Mouse (Mus musculus) MEL (cell line): ENCODE measurements around the gene Nup210l. TPM values are rescaled to one million over a fixed set of nuclear protein-coding genes. Genes with fewer than 3 reads are reported as not detected.

Source experiments
- DNase-seq: peaks from one replicate; pipeline ENCODE4 v3.0.0; 2011; ENCODE audit warnings: low read depth, low spot score
- H3K27ac ChIP-seq: 2 replicates; pipeline ENCODE4 v1.5.1; 2012; ENCODE audit warnings: low read depth, mild to moderate bottlenecking, control low read depth, low read length, moderate library complexity; ENCODE audit not compliant: control insufficient read depth
- H3K27me3 ChIP-seq, 2 experiments: fragments of 150-350 bp in 1 of 2; sonication (generic) in 1 of 2; 2 replicates each; pipeline ENCODE4 v1.6.1; 2012; ENCODE audit warnings: low read length in 2 of 2, mild to moderate bottlenecking in 2 of 2, improper control_type of control experiment in 1 of 2, moderate library complexity in 1 of 2; ENCODE audit not compliant: insufficient read depth in 2 of 2, control insufficient read depth in 1 of 2
- H3K36me3 ChIP-seq, 2 experiments: 2 replicates each; pipeline ENCODE4 v1.6.1; 2012 to 2014; ENCODE audit warnings: low read length in 2 of 2, improper control_type of control experiment in 1 of 2, inconsistent platforms in 1 of 2, mild to moderate bottlenecking in 1 of 2; ENCODE audit not compliant: insufficient read depth in 2 of 2, control insufficient read depth in 1 of 2
- H3K4me1 ChIP-seq, 2 experiments: fragments of 150-350 bp in 1 of 2; sonication (generic) in 1 of 2; 2 replicates each; pipeline ENCODE4 v1.6.1; 2012; ENCODE audit warnings: low read length in 2 of 2, improper control_type of control experiment in 1 of 2, mild to moderate bottlenecking in 1 of 2; ENCODE audit not compliant: insufficient read depth in 2 of 2, control insufficient read depth in 1 of 2
- H3K4me3 ChIP-seq, 2 experiments: fragments of 150-350 bp in 1 of 2; sonication (generic) in 1 of 2; 2 replicates each; pipeline ENCODE4 v1.5.1; 2012; ENCODE audit warnings: low read depth in 2 of 2, low read length in 2 of 2, mild to moderate bottlenecking in 2 of 2, moderate library complexity in 2 of 2, control low read depth in 1 of 2, improper control_type of control experiment in 1 of 2; ENCODE audit not compliant: control insufficient read depth in 1 of 2, insufficient read depth in 1 of 2
- H3K79me2 ChIP-seq: 2 replicates; pipeline ENCODE4 v1.6.1; 2012; ENCODE audit warnings: mild to moderate bottlenecking, low read length, moderate library complexity; ENCODE audit not compliant: control insufficient read depth, poor library complexity, insufficient read depth
- H3K9ac ChIP-seq: 2 replicates; pipeline ENCODE4 v1.6.1; 2012; ENCODE audit warnings: low read depth, mild to moderate bottlenecking, control low read depth, low read length, moderate library complexity; ENCODE audit not compliant: control insufficient read depth, poor library complexity, severe bottlenecking
- H3K9me3 ChIP-seq: fragments of 150-350 bp; sonication (generic); replicated peaks from 2 replicates; pipeline ENCODE4 v1.6.1; 2012; ENCODE audit warnings: mild to moderate bottlenecking, low read length, improper control_type of control experiment, moderate library complexity; ENCODE audit not compliant: insufficient read depth
- BHLHE40 ChIP-seq: IDR thresholded peaks from 2 replicates; pipeline ENCODE4 v1.6.1; 2012; ENCODE audit warnings: low read depth, mild to moderate bottlenecking, inconsistent platforms, low read length, improper control_type of control experiment, borderline replicate concordance
- CTCF ChIP-seq, 3 experiments: IDR thresholded peaks in 2 of 3; conservative IDR thresholded peaks in 1 of 3; 2 replicates each; pipeline ENCODE4 v1.5.1; 2011 to 2012; ENCODE audit warnings: low read length in 3 of 3, low read depth in 2 of 3, mild to moderate bottlenecking in 2 of 3, improper control_type of control experiment in 1 of 3, inconsistent platforms in 1 of 3, mixed read lengths in 1 of 3, moderate library complexity in 1 of 3; ENCODE audit not compliant: control insufficient read depth in 1 of 3, insufficient read depth in 1 of 3, poor library complexity in 1 of 3, severe bottlenecking in 1 of 3
- E2F4 ChIP-seq: IDR thresholded peaks from 2 replicates; pipeline ENCODE4 v1.6.1; 2011; ENCODE audit warnings: low read depth, low read length, improper control_type of control experiment, borderline replicate concordance
- EP300 ChIP-seq, 2 experiments: IDR thresholded peaks; 2 replicates each; pipeline ENCODE4 v1.6.1; 2011; ENCODE audit warnings: improper control_type of control experiment in 2 of 2, low read length in 2 of 2, low read depth in 1 of 2, mild to moderate bottlenecking in 1 of 2
- ETS1 ChIP-seq: IDR thresholded peaks from 2 replicates; pipeline ENCODE4 v1.6.1; 2012; ENCODE audit warnings: low read depth, mild to moderate bottlenecking, inconsistent platforms, low read length, improper control_type of control experiment, moderate library complexity
- GATA1 ChIP-seq: IDR thresholded peaks from 2 replicates; pipeline ENCODE4 v1.6.1; 2011; ENCODE audit warnings: low read depth, low read length, improper control_type of control experiment
- JUND ChIP-seq: IDR thresholded peaks from 2 replicates; pipeline ENCODE4 v1.6.1; 2011; ENCODE audit warnings: low read depth, mild to moderate bottlenecking, improper control_type of control experiment, low read length
- KAT2A ChIP-seq: conservative IDR thresholded peaks from 2 replicates; pipeline ENCODE4 v1.6.1; 2012; ENCODE audit warnings: low read depth, low read length, improper control_type of control experiment, inconsistent platforms
- MAX ChIP-seq: IDR thresholded peaks from 2 replicates; pipeline ENCODE4 v1.6.1; 2011; ENCODE audit warnings: low read length, improper control_type of control experiment
- MXI1 ChIP-seq: IDR thresholded peaks from 2 replicates; pipeline ENCODE4 v1.6.1; 2011; ENCODE audit warnings: mild to moderate bottlenecking, low read depth, low read length, improper control_type of control experiment
- POLR2A ChIP-seq, 2 experiments: IDR thresholded peaks; 2 replicates each; pipeline ENCODE4 v1.6.1; 2011 to 2012; ENCODE audit warnings: low read length in 2 of 2, mild to moderate bottlenecking in 2 of 2, control low read depth in 1 of 2, improper control_type of control experiment in 1 of 2, low read depth in 1 of 2, moderate library complexity in 1 of 2; ENCODE audit not compliant: control insufficient read depth in 1 of 2, insufficient read depth in 1 of 2, poor library complexity in 1 of 2
- POLR2AphosphoS5 ChIP-seq: IDR thresholded peaks from 2 replicates; pipeline ENCODE4 v1.6.1; 2012; ENCODE audit warnings: low read depth, borderline replicate concordance, mild to moderate bottlenecking, inconsistent platforms, low read length, moderate library complexity, mixed read lengths
- RAD21 ChIP-seq: IDR thresholded peaks from 2 replicates; pipeline ENCODE4 v1.6.1; 2011; ENCODE audit warnings: mild to moderate bottlenecking, low read depth, low read length, improper control_type of control experiment
- SIN3A ChIP-seq: IDR thresholded peaks from 2 replicates; pipeline ENCODE4 v1.6.1; 2012; ENCODE audit warnings: low read length, improper control_type of control experiment, inconsistent platforms
- TAL1 ChIP-seq: IDR thresholded peaks from 2 replicates; pipeline ENCODE4 v1.6.1; 2012; ENCODE audit warnings: mild to moderate bottlenecking, inconsistent platforms, low read length, moderate library complexity, mixed read lengths
- UBTF ChIP-seq: IDR thresholded peaks from 2 replicates; pipeline ENCODE4 v1.6.1; 2012; ENCODE audit warnings: low read depth, mild to moderate bottlenecking, inconsistent platforms, low read length, improper control_type of control experiment, moderate library complexity, borderline replicate concordance; ENCODE audit not compliant: insufficient read depth
- USF1 ChIP-seq: IDR thresholded peaks from 2 replicates; pipeline ENCODE4 v1.6.1; 2014; ENCODE audit warnings: low read depth, mild to moderate bottlenecking, inconsistent platforms, low read length, improper control_type of control experiment, moderate library complexity
- ZC3H11A ChIP-seq: IDR thresholded peaks from 2 replicates; pipeline ENCODE4 v1.6.1; 2012; ENCODE audit warnings: low read depth, mild to moderate bottlenecking, inconsistent platforms, low read length, improper control_type of control experiment
- ZKSCAN1 ChIP-seq: IDR thresholded peaks from 2 replicates; pipeline ENCODE4 v1.6.1; 2012; ENCODE audit warnings: low read depth, mild to moderate bottlenecking, inconsistent platforms, low read length, improper control_type of control experiment, moderate library complexity
- ZNF384 ChIP-seq: IDR thresholded peaks from 2 replicates; pipeline ENCODE4 v1.6.1; 2012; ENCODE audit warnings: low read depth, mild to moderate bottlenecking, inconsistent platforms, low read length, improper control_type of control experiment
- polyA plus RNA-seq, 2 experiments: library from polyadenylated mRNA; stranded (reverse) in 1 of 2; unstranded in 1 of 2; fragments of >175 nt in 1 of 2; fragments of >200 nt in 1 of 2; gene quantifications; 2 replicates each; pipeline versions ENCODE4 v1.2.1 to v1.2.4; 2012; ENCODE audit warnings: low replicate concordance in 2 of 2, low read depth in 1 of 2; ENCODE audit not compliant: insufficient read length in 2 of 2, insufficient read depth in 1 of 2, missing spikeins in 1 of 2
- total RNA-seq: library from RNA; depleted of rRNA; stranded (reverse); fragments of 300-350 nt; gene quantifications from 2 replicates; pipeline ENCODE4 v1.2.3, GENCODE M21; 2012

The Nup210l gene
- total and polyA plus RNA-seq, 3 experiments: 0.54 to 0.65 TPM; not detected in 1

DNA sequence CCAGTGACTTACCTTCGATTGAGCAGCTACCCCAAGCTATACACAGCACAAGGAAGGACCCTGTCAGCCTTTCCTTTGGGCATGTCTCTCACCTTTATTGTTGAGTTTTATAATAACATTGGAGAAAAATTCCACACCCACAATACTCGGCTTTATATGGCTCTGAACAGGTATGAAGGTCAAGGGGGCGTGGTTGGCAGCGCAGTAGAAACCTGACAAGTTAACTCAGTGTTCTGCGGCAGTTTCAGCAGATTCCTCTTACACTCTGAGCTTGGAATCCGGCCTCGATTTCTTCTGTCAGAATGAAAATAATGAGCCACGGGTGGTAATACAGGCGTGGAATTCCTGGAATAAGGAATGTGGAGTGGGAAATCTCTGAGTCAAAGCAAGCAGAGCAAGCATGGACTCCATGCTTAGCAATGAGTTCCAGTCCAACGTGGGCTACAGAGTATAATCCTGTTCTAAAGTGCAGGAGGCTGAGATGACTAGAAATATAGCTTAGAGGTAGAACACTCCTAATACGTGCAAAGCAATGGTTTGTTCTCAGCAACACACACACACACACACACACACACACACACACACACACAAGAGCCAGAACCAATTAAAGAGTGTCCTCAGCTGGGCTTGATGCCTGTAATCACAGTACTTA, 87.1 kb downstream of the Nup210l start:
- Histone ChIP-seq H3K27me3 (no peaks in the 10 kb centered on the region), H3K79me2 (no peaks in the 10 kb centered on the region), H3K9me3 (no peaks in the 10 kb centered on the region), H3K9ac (no peak overlapping the region), H3K36me3 (peaks cover 0 to 11% of the 10 kb centered on the region in 2 experiments; a peak in 2 of 4 replicates), H3K4me1 (peaks cover 2 to 9% of the 10 kb centered on the region in 2 experiments; a peak in 2 of 4 replicates), H3K27ac (no peak overlapping the region), H3K4me3 (no peak overlapping the region)
- no peak for DNase-seq
- TF ChIP-seq ZC3H11A (no peak), JUND (no peak), RAD21 (no peak), SIN3A (no peak), EP300 (IDR thresholded peaks at IDR 0.05; ENCODE audit: low read depth in 1 of 2, low read length in 2 of 2) (no peak), ETS1 (no peak), POLR2A (IDR thresholded peaks at IDR 0.05; ENCODE audit: control insufficient read depth in 1 of 2, insufficient read depth in 1 of 2, low read depth in 1 of 2, low read length in 2 of 2, poor library complexity in 1 of 2) (no peak), TAL1 (no peak), KAT2A (no peak), E2F4 (no peak), BHLHE40 (no peak), ZKSCAN1 (no peak), MXI1 (no peak)

DNA sequence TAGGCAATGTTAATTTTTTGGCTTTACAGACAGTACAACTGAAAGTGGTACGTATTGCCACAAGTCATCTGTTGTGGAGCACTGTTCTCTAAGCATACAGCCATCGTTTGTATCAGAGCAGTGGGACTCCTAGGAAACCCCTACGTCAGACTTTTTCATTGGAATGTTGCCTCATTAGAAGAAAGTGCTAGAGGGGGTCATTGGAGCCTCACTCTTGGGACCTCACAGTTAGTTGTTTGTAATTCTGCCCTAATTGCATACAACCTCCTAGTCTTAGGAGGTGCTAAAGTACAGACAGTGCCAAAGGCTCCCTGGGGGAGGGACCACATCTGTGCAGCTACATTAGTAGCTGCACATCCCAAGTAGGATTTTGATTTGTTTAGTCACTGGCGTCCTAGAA, 90.8 kb downstream of the Nup210l start:
- Histone ChIP-seq H3K9ac (no peak overlapping the region), H3K79me2 (no peaks in the 10 kb centered on the region)

More for the DNA sequence above, 90.8 kb downstream of the Nup210l start:
- H3K4me1 ChIP-seq: peaks cover 2 to 9% of the 10 kb centered on the region in 2 experiments; a peak in 2 of 4 replicates
- H3K27ac ChIP-seq: no peak overlapping the region
- no peak for DNase-seq
- no peaks in the 10 kb centered on the region for H3K27me3 ChIP-seq
- no peak overlapping the region for H3K4me3 ChIP-seq
- TF ChIP-seq RAD21 (no peak), MXI1 (no peak), TAL1 (no peak), GATA1 (no peak), CTCF (IDR thresholded peaks at IDR 0.05 in 2 of 3, conservative IDR thresholded peaks at IDR 0.05 in 1 of 3; ENCODE audit: control insufficient read depth in 1 of 3, insufficient read depth in 1 of 3, low read depth in 2 of 3, low read length in 3 of 3, poor library complexity in 1 of 3, severe bottlenecking in 1 of 3) (no peak), POLR2AphosphoS5 (no peak), UBTF (no peak), ETS1 (no peak), MAX (no peak), KAT2A (no peak), JUND (no peak), ZC3H11A (no peak), ZNF384 (no peak), USF1 (no peak), BHLHE40 (no peak)
- H3K9me3 ChIP-seq: no peaks in the 10 kb centered on the region
- H3K36me3 ChIP-seq: peaks cover 0 to 13% of the 10 kb centered on the region in 2 experiments; a peak in 2 of 4 replicates
